Mouse (Mus musculus) MN1 (cell line): ENCODE measurements around the gene Atxn2.
"Not testable (repeated sequence)": the region's sequence is repeated elsewhere in the genome, so short reads cannot be mapped to it uniquely, and the experiment has no call there.

Experiments used
- DNase-seq: peaks from one replicate; pipeline ENCODE4 v3.0.0-alpha.2; 2016; ENCODE audit warnings: low spot score

The Atxn2 gene

DNA sequence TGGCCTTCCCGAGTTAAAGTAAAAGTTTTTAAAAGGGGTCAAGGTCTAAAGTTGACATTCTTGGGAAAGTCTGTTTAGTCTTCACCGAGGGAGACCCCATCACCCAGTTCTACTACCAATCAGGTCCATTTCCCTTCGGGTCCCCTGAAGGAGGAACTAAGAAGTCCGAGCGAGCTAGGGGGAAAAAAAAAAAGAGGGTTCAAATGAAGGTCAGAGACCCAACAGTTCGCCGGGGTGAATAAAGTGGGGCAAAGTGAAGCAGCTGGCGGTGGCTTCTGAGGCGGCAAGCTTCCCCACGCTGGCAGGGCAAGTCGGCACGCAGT lies 325 bp upstream of the Atxn2 start:
- DNase-seq = no peak

DNA sequence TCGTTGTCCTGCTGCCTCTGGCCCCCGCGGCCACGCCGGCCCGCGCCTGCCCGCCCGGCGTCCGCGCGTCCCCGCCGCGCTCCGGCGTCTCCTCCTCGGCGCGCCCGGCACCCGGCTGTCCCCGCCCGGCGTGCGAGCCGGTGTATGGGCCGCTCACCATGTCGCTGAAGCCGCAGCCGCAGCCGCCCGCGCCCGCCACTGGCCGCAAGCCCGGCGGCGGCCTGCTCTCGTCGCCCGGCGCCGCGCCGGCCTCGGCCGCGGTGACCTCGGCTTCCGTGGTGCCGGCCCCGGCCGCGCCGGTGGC lies 743 bp downstream of the Atxn2 start:
- DNase-seq = no peak

DNA sequence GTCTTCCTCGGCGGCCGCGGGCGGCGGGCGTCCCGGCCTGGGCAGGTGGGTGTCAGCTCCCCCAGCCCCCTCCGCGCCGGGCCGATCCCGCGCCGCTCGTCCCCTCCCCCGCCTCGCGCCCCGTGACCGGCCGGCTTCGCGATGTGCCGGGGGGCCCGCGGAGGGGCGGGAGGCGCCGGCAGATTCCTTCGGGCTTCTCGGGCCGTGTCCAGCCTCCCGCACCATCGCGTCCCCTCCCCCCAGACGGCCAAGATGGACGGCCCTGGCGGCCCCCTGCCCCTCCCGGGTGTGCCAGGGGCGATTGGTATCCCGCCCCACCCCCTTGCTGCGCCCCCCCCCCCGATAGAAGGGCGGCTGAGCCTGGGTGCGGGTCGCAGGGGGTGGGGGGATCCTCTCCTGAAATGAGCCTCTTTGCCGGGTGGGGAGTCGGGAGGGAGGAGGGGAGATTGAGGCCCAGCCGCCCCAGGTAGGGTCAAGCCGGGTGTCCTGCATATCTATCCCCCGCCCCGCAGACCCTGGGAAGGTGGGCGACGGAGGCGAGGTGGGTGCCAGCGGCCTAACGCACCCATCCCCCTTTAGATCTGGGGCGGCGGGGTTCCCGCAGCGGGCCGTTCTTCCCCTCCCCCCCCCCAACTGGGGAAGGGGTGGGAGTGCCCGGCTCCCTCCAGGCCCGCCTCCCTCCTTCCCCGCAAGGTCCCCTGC lies 1.2 kb downstream of the Atxn2 start:
- DNase-seq = peak; percentile 65

DNA sequence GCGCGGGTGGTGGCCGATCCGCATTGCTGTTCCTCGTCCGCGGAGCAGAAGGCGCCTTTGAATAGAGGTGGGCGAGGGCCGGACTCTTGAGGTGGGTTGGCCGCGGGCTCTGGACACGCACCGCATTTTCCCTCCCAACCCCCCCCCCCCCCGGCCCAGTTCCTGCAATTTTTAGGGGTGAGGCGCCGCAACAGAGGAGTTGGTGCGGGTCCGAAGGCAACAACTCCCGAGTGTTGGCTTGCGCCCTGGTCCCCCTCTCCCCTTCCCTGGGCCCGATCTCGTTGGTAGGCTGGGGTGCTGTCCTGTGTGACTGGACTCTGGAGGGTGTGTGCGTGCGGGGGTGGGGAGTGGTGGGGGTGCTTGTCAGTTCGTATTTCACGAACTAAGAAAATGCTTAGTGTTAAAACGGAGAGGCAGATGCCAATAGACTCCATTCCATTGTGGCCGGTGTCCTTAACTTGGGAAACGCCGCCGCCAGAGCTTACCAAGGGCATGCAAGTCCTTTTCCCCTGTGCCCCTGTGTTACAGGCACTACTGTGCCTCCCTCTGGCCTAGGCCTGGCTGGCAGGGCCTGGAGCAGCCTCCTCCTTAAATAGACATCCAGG lies 1.9 kb downstream of the Atxn2 start:
- peak; percentile 79 for DNase-seq

DNA sequence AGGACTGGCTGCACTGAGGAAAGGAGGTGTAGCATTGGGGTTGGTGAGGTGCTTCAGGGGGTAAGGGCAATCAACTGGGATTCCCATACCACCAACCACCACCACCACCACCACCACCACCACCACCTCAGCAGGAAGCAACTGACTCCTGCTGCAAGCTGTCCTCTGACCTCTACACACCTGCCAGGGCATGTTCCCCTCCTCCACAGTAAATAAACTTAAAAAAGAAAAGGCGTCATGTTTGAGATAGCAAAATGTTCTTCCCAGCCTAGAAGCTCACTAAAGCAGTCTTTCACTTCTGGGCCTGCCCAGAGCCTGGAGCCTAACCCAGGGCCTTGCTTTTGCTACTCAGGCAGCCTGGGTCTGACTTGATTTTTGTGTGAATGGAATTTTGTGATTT lies 3.2 kb downstream of the Atxn2 start:
- DNase-seq = no peak

DNA sequence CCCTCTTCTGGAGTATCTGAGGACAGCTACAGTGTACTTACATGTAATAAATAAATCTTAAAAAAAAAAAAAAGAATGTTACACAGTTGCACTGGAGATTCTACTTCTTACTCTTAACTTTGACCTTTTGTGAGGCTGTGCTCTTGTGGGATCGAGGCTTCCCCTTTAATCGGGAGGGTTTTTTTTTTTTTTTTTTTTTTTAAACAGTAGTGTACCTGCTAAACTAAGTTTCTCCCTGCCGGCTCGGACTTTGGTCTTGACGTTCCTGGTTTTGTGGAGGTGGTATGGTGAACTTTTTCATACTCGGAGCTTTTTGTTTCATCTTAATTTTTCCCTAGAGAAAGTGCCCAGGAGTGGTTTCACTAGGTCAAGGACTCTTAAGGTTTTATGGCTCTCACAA lies 3.8 kb downstream of the Atxn2 start:
- DNase-seq = no peak

DNA sequence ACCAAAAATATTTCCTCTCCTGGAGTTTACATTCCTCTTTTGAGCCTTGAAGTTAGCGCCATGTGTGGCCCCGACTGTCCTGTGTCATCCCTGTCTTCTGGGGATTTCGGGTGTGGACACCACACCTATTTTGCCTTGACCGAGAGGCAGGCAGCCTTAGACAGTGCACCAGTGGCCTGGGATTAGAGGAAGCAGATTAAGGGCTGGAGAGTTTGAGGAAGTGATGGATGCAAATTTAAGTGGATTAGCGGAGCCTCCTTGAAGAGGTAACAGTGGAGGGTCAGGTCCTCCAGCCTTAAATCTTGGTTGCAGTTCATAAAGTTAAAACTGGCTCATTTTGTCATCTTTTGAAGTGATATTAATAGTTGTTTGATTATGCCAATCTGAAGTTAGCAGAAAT lies 7.3 kb downstream of the Atxn2 start:
- DNase-seq = no peak

DNA sequence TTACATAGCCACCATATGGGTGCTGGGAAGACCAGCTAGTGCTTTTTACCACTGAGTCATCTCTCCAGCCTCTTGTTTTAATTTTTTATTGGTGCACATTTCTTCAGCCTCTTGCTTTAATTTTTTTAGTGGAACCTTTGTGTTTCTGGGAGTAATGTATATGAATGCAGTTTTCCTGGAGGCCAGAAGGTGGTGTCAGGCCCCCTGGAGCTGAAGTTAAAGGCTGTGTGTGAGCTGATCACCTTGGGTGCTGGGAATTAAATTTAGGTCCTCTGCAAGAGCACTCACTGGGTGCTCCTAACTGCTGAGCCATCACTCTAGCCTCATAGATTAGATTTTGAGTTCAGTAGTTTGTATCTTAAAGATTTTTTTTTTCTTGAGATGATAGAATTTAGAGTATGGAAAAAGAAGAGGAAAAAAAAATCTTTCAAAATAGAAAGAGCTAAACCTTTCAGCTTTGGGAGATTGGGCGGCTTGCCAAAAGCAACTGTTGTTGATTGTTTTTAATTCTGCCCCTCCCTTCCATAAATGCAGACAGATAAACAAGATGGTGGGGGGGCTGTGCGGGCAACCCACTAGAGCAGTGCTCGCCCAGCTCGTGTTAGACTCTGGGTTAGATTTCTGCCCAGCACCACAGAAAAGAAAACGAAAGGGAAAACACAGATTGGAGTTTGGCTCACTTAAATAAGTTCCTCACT lies 9.9 kb downstream of the Atxn2 start:
- DNase-seq = no peak

DNA sequence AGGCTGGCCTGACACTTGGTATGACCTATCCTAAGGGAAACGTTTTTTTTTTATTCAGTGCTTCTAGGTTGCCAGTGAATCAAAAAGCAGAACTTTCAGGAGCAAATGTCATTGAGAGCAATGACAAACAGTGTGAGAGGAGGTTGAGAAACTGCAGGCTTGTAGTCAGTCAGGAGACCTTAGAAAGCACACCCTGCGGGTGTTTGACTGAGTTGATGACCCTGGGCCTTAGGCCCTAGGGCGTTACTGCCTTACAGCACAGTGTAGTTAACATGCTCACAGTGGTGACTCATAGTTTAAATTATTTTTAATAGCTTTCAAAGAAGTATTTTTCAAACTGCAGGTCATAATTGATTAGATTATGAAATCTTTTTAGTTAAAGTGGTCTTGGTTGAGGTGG lies 10.7 kb downstream of the Atxn2 start:
- no peak for DNase-seq

DNA sequence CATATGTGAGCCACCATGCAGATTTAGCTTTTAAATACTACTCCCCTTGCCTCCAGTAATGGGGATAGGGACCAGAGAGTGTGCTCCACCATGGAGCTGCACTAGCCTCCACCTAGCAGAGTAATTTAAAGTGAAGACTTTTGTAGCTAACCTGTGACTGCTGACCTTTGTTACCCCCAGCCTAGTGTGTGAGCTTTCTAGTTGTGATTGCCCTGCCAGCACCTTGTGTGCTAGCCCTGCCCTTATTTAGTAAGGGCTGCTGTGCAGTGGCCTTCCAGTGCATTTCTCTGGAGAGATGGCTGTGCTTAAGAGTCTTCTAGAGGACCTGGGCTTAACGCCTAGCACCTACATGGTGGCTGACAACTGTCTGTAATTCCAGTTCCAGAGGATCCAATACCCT lies 13.5 kb downstream of the Atxn2 start:
- DNase-seq = no peak

DNA sequence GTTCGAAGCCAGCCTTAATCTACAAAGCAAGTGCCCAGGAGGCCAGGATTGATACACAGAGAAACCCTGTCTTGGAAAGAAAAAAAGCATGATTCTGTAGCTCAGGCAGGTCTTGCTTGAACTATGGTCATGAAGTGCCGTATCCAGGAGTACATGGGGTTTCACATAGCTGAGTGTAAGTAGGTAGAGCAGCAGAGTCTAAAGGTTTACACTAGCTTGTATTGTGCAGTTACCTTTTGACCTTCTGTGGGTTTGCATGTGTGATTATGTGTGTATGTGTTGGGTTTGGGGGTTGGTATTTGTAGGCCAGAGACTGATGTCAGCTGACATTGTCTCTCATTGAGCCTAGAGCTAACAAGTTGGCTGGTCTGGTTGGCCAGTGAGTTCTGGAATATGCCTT lies 18.9 kb downstream of the Atxn2 start:
- DNase-seq = no peak

DNA sequence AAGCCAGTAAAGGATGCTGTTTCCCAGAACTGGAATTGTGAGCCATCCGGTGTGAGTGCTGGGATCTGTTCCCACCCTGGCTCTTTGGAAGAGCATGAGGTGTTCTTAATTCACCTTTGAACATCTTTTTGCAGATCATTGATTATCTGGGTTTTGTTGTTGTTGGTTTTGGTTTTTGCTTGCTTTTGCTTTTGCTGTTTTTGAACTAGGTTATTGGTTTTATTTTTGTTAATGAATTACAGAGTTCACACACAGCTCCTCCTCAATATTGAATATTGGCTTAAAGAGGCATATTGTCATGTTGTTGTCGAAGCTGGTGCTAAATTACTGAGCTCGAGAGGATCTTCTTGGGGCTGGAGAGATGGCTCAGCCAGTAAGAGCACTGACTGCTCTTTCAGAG lies 25.5 kb downstream of the Atxn2 start:
- no peak for DNase-seq

DNA sequence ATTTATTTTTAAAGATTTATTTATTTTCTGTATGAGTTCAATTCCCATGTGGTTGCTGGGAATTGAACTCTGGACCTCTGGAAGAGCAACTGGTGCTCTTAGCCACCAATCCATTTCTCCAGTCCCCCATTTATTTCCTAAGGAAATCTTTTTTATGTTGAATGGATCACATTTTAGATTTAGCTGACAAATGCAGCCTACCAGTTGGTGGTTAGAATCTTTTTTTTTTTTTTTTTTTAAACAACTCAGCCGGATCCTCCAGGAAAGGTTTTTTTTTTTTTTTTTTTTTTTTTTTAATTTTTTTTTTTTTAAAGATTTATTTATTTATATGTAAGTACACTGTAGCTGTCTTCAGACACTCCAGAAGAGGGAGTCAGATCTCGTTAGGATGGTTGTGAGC lies 27.0 kb downstream of the Atxn2 start:
- not testable (repeated sequence) for DNase-seq

DNA sequence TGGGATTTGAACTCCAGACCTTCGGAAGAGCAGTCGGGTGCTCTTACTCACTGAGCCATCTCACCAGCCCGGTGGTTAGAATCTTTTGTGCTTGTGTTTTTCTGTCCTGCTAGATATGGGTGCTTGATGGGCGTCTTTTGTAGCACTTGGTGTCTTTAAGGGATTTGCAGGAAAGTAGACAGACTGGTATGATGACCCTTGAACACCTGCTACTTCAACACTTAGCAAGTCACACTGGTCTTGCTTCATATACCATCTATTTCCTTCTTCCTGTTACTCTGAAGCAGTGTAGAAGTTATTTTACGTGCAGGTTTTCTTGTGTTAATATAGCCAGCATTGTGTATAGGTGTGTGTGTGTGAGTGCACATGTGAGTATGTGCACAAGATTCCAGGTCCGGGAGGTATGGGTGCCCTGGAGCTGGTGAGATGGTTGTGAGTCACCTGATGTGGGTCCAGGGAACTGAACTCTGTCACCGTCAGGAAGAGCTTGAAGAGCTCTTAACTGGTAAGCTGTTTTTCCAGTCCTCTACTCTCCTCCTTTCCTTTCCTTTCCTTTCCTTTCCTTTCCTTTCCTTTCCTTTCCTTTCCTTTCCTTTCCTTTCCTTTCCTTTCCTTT lies 27.5 kb downstream of the Atxn2 start:
- DNase-seq = no peak

DNA sequence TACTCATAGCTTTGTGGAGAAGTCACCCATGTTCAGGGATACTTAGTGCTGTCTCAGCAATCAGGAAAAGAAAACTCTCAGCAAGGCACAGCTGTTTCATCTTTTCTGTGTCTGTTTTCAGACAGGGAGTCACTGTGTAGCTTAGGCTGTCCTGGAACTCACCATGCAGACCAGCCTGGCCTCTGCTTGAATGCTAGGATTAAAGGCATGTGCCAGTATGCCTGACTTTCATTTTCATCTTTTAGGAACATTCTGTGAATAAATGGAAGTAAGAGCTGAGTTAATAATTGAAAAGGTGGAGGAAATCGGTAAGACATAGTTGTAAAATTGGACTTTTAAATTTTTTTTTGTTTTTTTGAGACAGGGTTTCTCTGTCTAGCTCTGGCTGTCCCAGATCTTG lies 29.4 kb downstream of the Atxn2 start:
- no peak for DNase-seq

DNA sequence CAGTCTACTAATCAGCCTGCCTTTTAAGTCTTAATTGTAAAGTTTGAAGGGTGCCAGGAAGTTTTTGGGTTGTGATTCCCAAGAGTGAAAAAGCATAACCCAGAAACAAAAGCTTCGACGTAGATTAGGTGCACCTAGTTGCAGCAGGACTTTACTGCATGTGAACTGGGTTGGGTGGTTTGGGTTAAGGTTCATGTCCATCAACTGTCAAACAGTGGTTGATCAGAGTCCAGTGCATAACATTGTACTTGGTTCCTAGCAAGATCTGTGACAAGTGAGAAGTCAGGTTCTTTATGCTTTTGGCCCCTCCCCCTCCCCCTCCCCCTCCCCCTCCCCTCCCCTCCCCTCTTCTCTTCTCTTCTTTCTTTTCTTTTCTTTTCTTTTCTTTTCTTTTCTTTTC lies 31.8 kb downstream of the Atxn2 start:
- no peak for DNase-seq

DNA sequence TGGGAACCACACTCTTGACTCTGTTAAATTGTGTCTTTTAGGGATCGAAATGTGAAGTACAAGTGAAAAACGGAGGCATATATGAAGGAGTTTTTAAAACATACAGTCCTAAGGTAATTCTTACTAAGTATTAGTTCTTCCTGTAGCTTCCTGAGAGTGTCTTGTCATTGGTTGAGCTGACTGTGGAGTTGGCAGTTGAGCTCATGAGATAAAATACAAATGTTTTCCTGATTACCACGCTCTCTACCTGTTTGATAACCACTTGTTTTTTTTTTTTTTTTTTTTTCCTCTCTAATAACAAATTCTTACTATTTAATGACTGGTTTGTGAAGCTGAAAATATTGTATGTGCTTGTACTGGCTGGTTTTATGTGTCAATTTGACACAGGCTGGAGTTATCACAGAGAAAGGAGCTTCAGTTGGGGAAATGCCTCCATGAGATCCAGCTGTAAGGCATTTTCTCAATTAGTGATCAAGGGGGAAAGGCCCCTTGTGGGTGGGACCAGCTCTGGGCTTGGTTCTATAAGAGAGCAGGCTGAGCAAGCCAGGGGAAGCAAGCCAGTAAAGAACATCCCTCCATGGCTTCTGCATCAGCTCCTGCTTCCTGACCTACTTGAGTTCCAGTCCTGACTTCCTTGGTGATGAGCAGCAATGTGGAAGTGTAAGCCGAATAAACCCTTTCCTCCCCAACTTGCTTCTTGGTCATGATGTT lies 36.9 kb downstream of the Atxn2 start:
- DNase-seq = not testable (repeated sequence)

DNA sequence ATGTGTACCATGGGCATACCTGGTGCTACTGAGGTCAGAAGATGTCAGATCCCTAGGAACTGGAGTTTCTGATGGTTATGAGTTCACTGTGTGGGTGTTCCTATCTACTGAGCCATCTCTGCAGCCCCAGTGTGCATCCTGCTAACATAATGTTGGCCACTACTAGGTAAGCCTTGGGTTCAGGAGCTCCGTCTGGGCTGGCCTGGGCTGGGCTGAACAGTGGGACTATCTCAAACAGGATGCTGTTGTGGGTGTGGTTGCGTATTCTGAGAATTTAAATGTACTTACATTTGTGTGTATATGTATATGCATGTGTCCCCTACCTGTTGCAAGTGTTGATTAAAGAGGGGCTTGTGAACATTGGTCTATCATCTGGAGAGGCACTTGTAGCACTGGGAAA lies 38.5 kb downstream of the Atxn2 start:
- no peak for DNase-seq

DNA sequence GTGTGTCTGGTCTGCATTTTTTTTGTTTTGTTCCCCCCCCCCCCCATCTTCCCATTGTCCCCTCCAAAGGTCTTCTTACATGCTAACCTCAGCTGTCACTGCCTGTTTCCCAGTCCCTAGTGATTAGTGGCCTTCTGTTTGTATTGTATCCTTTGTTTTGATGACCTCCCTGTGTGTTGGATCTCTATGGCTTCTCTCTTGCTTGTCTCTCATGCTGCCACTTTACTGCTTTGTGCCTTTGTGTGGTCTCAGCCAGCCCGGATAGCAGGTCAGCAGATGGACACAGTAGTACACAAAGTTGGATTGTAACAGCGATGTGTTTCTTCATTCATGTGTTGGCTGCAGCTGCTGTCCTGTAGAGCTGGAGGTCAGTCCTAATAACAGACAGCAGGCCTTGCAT lies 46.8 kb downstream of the Atxn2 start:
- no peak for DNase-seq

DNA sequence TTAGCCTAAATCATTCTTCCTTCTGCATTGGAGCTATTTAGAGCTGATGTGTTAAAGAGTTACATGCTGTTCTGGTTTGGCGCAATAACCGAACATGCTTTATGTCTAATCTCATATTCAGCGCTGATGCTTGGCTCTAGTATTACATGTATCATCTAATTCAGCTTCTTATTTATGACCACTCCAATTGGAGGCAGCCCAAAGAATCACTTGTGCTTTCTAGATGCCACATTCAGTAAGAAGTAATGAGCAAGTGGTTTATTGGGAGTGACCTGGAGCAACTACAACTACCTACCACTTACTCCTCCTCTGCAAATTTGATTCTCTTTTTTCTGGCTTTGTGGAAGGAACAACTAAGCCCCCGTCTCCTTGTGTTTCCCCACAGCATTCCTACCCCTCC lies 47.2 kb downstream of the Atxn2 start:
- DNase-seq = no peak

DNA sequence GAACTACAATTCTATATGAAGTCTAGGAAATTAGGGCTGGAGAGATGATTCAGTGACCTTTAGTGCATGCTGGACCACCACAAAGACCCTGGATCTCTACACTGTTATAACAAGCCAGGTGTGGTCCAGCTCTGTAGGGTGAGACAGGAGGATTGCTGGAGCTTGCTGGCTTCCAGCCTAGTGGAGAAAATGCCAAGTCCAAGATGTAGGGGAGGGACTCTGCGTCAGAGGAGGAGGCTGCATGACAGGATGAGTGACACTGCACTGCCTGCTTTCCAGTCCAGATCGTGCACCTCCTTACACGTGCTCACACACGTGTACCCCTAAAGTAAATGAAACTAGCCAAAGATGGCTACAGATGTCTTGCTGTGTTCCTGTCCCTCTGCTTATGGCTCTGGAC lies 48.8 kb downstream of the Atxn2 start:
- DNase-seq = no peak

DNA sequence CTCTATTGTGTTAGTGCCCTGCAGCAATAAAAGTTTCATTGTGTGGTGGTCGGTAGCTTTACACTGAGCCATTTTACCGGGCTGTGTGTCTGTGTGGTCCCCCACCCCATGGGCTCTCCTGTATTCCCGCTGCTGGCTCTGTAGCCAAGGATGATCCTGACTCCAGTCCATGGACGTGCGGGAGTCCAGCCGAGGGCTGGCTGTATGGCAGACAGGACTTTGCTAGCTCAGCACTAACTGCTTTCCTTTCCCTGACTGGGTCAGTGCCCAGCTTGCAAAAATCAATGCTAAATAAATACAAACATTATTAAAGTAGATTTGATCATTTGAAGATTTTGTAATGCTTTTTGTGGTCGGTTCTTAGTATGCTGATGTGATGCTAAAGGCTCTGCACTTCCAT lies 50.3 kb downstream of the Atxn2 start:
- DNase-seq = no peak

DNA sequence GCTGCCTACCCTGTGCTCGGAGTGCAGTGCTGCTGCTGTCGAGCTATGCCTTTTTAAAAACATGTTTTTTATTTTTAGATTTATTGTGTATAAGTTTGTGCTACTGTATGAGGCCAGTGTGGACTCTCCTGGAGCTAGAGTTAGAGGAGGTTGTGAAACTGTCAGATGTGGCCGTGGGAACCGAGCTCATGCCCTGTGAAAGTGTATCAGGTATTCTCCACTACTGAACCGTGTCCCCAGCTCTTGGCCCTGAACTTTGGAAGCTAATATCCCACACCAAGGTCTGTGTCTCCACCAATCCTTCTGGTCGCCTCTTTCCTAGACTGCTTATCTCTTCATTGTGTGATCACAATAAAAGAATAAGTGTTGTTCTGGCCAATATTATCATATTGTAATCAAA lies 51.8 kb downstream of the Atxn2 start:
- no peak for DNase-seq
